Mouse (Mus musculus) adrenal gland, postnatal 25 days (tissue): ENCODE results near the gene Morn4. TPM values are rescaled to one million over a fixed set of nuclear protein-coding genes. Genes with fewer than 3 reads are reported as not detected.

Experiments used
- DNase-seq: peaks from one replicate; pipeline ENCODE4 v3.0.0; 2021; ENCODE audit warnings: mixed read lengths
- long read RNA-seq: library from polyadenylated mRNA; stranded (forward); transcript quantifications from one replicate; pipeline ENCODE4 v2.0.0, GENCODE M21; 2021
- total RNA-seq: library from RNA; stranded (reverse); gene quantifications from 2 replicates; pipeline ENCODE4 v1.2.3, GENCODE M21; 2021

Gene Morn4
- 6.6 and 10.1 TPM in 2 replicates for total RNA-seq
- long read RNA-seq, transcript Morn4-201 (5 exons, 1,800 nt) = major isoform, 6 of 10 reads
- long read RNA-seq, partial matches to known transcripts = 3 of 10 reads
- long read RNA-seq, other reads (novel, unspliced or antisense) = 1 of 10 reads

GRCm38 (mm10) chr19:42086166-42086565 is at the start of gene Morn4:
Gene Morn4, minus strand, starts transcription at chr19:42086357.
- DNase-seq = peak; percentile 87

GRCm38 (mm10) chr19:42135070-42135469 is 48.9 kb upstream of the Morn4 start:
- no peak for DNase-seq

GRCm38 (mm10) chr19:42131101-42131500 is 44.9 kb upstream of the Morn4 start:
- no peak for DNase-seq

GRCm38 (mm10) chr19:42130294-42130606 is 44.1 kb upstream of the Morn4 start:
- no peak for DNase-seq

- DNase-seq = no peak
Observed at GRCm38 (mm10) chr19:42129509-42130293, 43.5 kb upstream of the Morn4 start.

- DNase-seq = peak; percentile 98
Observed at GRCm38 (mm10) chr19:42128787-42129508, 42.8 kb upstream of the Morn4 start, which contains the start of gene Avpi1. Gene Avpi1, minus strand, starts transcription at chr19:42129059.

- DNase-seq = no peak
Observed at GRCm38 (mm10) chr19:42128052-42128740, 42.0 kb upstream of the Morn4 start.

GRCm38 (mm10) chr19:42127024-42127423 is 40.9 kb upstream of the Morn4 start:
- no peak for DNase-seq

- DNase-seq = peak; percentile 35
Observed at GRCm38 (mm10) chr19:42126219-42126605, 40.1 kb upstream of the Morn4 start.

- DNase-seq = no peak
Observed at GRCm38 (mm10) chr19:42125501-42126218, 39.5 kb upstream of the Morn4 start.

GRCm38 (mm10) chr19:42124684-42125083 is 38.5 kb upstream of the Morn4 start:
- DNase-seq = no peak

- DNase-seq = peak; percentile 36
Observed at GRCm38 (mm10) chr19:42120451-42120850, 34.3 kb upstream of the Morn4 start.

- peak; percentile 15 for DNase-seq
Observed at GRCm38 (mm10) chr19:42118596-42118995, 32.4 kb upstream of the Morn4 start.

GRCm38 (mm10) chr19:42118142-42118541 is 32.0 kb upstream of the Morn4 start:
- DNase-seq = no peak

- DNase-seq = no peak
Observed at GRCm38 (mm10) chr19:42115783-42116335, 29.7 kb upstream of the Morn4 start.

GRCm38 (mm10) chr19:42104681-42105080 is 18.5 kb upstream of the Morn4 start:
- no peak for DNase-seq

GRCm38 (mm10) chr19:42099406-42099805 is 13.2 kb upstream of the Morn4 start:
- no peak for DNase-seq

GRCm38 (mm10) chr19:42090637-42091141 is 4.5 kb upstream of the Morn4 start:
- DNase-seq = no peak

GRCm38 (mm10) chr19:42089748-42090595 is 3.8 kb upstream of the Morn4 start, which contains the start of gene Pi4k2a:
Gene Pi4k2a, plus strand, starts transcription at chr19:42090470.
- DNase-seq = peak; percentile 99

GRCm38 (mm10) chr19:42089103-42089747 is 3.1 kb upstream of the Morn4 start:
- peak; percentile 47 for DNase-seq
